Mouse (Mus musculus) adrenal gland, adult 2 months (tissue): Measurements from ENCODE around the gene Hoxd9. TPM values are rescaled to one million over a fixed set of nuclear protein-coding genes. Genes with fewer than 3 reads are reported as not detected.

Source experiments
- DNase-seq: peaks from one replicate; pipeline ENCODE4 v3.0.0; 2021
- polyA plus RNA-seq: library from polyadenylated mRNA; depleted of rRNA; stranded (reverse); fragments of >200 nt; gene quantifications from 2 replicates; pipeline ENCODE4 v1.2.3, GENCODE M21; 2012
- total RNA-seq, 2 experiments: library from RNA; stranded (reverse); gene quantifications; 2 replicates each; pipeline ENCODE4 v1.2.3; 2021

Hoxd9 gene
- total and polyA plus RNA-seq, 3 experiments: 3.3 to 7.8 (median 6.5) TPM

GRCm38 (mm10) chr2:74713239-74714150, 16.0 kb downstream of the Hoxd9 start:
- DNase-seq: no peak

GRCm38 (mm10) chr2:74714156-74714789, 16.7 kb downstream of the Hoxd9 start:
- peak; percentile 43 for DNase-seq

GRCm38 (mm10) chr2:74714881-74715280, 17.4 kb downstream of the Hoxd9 start:
- peak; percentile 81 for DNase-seq

- peak; percentile 94 for DNase-seq
Observed at GRCm38 (mm10) chr2:74715504-74716241, 18.1 kb downstream of the Hoxd9 start.

- no peak for DNase-seq
Observed at GRCm38 (mm10) chr2:74720384-74720783, 22.9 kb downstream of the Hoxd9 start.

- no peak for DNase-seq
Observed at GRCm38 (mm10) chr2:74720955-74721491, 23.5 kb downstream of the Hoxd9 start.

GRCm38 (mm10) chr2:74721882-74722281, 24.4 kb downstream of the Hoxd9 start:
- DNase-seq: peak; percentile 3

- DNase-seq: no peak
Observed at GRCm38 (mm10) chr2:74722949-74723348, 25.4 kb downstream of the Hoxd9 start.

- no peak for DNase-seq
Observed at GRCm38 (mm10) chr2:74724244-74725015, 26.9 kb downstream of the Hoxd9 start.

GRCm38 (mm10) chr2:74725171-74725570, 27.6 kb downstream of the Hoxd9 start:
- peak; percentile 1 for DNase-seq

GRCm38 (mm10) chr2:74726551-74726950, 29.0 kb downstream of the Hoxd9 start, which contains the start of gene Gm28230:
TSS of gene Gm28230 (plus strand) at chr2:74726728.
- peak; percentile 64 for DNase-seq

GRCm38 (mm10) chr2:74726973-74727639, 29.6 kb downstream of the Hoxd9 start:
- no peak for DNase-seq

GRCm38 (mm10) chr2:74727640-74728302, 30.2 kb downstream of the Hoxd9 start:
- no peak for DNase-seq

GRCm38 (mm10) chr2:74728303-74728680, 30.8 kb downstream of the Hoxd9 start:
- DNase-seq: no peak

- DNase-seq: no peak
Observed at GRCm38 (mm10) chr2:74730331-74730730, 32.8 kb downstream of the Hoxd9 start.

- no peak for DNase-seq
Observed at GRCm38 (mm10) chr2:74731055-74731454, 33.5 kb downstream of the Hoxd9 start.

- no peak for DNase-seq
Observed at GRCm38 (mm10) chr2:74731799-74732512, 34.4 kb downstream of the Hoxd9 start.

- no peak for DNase-seq
Observed at GRCm38 (mm10) chr2:74732513-74733316, 35.2 kb downstream of the Hoxd9 start.

- no peak for DNase-seq
Observed at GRCm38 (mm10) chr2:74733317-74733661, 35.8 kb downstream of the Hoxd9 start.
